Mouse (Mus musculus) lung, postnatal 0 days (tissue): ENCODE measurements around the gene Ikzf1. TPM values are rescaled to one million over a fixed set of nuclear protein-coding genes. Genes with fewer than 3 reads are reported as not detected.

Source experiments
- ATAC-seq: fragments of 200-750 bp; cut with Nextera tagmentation; 2 replicates; pipeline ENCODE4 v1.8.0; 2017; ENCODE audit warnings: moderate library complexity
- DNase-seq: peaks from one replicate; pipeline ENCODE4 v3.0.0-alpha.2; 2016; ENCODE audit warnings: low spot score
- H3K27ac ChIP-seq: fragments of 300-500 bp; sonication (generic); 2 replicates; pipeline ENCODE4 v1.5.1; 2014; ENCODE audit warnings: antibody characterized with exemption, mild to moderate bottlenecking, low read length, mixed read lengths
- H3K27me3 ChIP-seq: fragments of 300-500 bp; sonication (generic); replicated peaks from 2 replicates; pipeline ENCODE4 v1.6.1; 2014; ENCODE audit warnings: low read length, mixed read lengths; ENCODE audit not compliant: insufficient read depth
- H3K36me3 ChIP-seq: fragments of 300-500 bp; sonication (generic); 2 replicates; pipeline ENCODE4 v1.6.1; 2014; ENCODE audit warnings: low read length, mixed read lengths; ENCODE audit not compliant: insufficient read depth
- H3K4me1 ChIP-seq: fragments of 300-500 bp; sonication (generic); 2 replicates; pipeline ENCODE4 v1.6.1; 2014; ENCODE audit warnings: antibody characterized with exemption, low read depth, low read length, mixed read lengths; ENCODE audit not compliant: insufficient read depth
- H3K4me2 ChIP-seq: fragments of 300-500 bp; sonication (generic); replicated peaks from 2 replicates; pipeline ENCODE4 v1.6.1; 2014; ENCODE audit warnings: low read depth, mild to moderate bottlenecking, low read length, moderate library complexity, mixed read lengths
- H3K4me3 ChIP-seq: fragments of 300-500 bp; sonication (generic); 2 replicates; pipeline ENCODE4 v1.5.1; 2014; ENCODE audit warnings: low read depth, low read length
- H3K9ac ChIP-seq: fragments of 300-500 bp; sonication (generic); replicated peaks from 2 replicates; pipeline ENCODE4 v1.6.1; 2014; ENCODE audit warnings: low read depth, mild to moderate bottlenecking
- H3K9me3 ChIP-seq: fragments of 300-500 bp; sonication (generic); 2 replicates; pipeline ENCODE4 v1.6.1; 2016; ENCODE audit warnings: low read length, mixed read lengths
- CTCF ChIP-seq: IDR thresholded peaks from 2 replicates; pipeline ENCODE4 v1.5.1; 2016; ENCODE audit warnings: antibody characterized with exemption, mild to moderate bottlenecking
- EP300 ChIP-seq: IDR thresholded peaks from 2 replicates; pipeline ENCODE4 v1.6.1; 2016; ENCODE audit warnings: antibody characterized with exemption, mild to moderate bottlenecking, control low read depth
- WGBS: fragments of 180-500 bp; shearing (Covaris S2); extraction: QIAGEN DNeasy Blood & Tissue Kit; methylation state at CpG from one replicate; pipeline ENCODE4 v1.1.7; 2014; 5-methylcytosine and 5-hydroxymethylcytosine counted together
- polyA plus RNA-seq: library from polyadenylated mRNA; unstranded; fragments of >200 nt; fragmentation: Nextera tagmentation; extraction: Ambion mirVana; gene quantifications from 2 replicates; pipeline ENCODE4 v1.2.1, GENCODE M21; 2015

Ikzf1 gene
- polyA plus RNA-seq, 1 experiment from 2014 or later = 1.7 TPM

DNA sequence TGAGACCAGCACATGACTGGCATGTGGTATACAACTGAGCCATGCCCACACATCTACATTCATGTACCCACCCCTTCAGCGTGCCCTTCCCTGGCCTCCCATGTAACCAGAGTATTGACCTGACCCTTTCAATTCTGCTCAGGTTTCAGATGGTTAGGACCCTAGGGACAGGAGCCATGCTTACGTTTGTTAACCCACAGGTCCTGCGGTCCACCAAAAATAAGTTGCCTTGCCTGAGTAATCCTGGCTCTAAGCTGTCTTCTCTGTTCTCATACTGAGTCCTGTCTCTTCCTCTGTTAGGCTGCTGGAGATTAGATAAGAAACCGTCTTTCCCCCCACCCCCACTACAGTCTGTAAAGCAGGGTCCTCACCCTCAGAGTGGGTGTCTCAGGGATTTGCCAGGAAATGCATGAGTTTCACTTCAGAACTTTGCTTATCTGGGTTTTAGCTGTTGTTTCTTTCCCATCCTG lies 42.0 kb downstream of the Ikzf1 start:
- ATAC-seq = no peak
- Histone ChIP-seq H3K36me3 (no peaks in the 10 kb centered on the region), H3K4me3 (no peak overlapping the region), H3K4me2 (no peak overlapping the region), H3K27me3 (no peaks in the 10 kb centered on the region), H3K9ac (no peak overlapping the region), H3K4me1 (no peaks in the 10 kb centered on the region), H3K27ac (no peak overlapping the region), H3K9me3 (no peaks in the 10 kb centered on the region)
- WGBS = 61% methylated on average over 4 of the region's 4 CpGs
- no peak for DNase-seq
- no peak for TF ChIP-seq EP300
- no peak for TF ChIP-seq CTCF

DNA sequence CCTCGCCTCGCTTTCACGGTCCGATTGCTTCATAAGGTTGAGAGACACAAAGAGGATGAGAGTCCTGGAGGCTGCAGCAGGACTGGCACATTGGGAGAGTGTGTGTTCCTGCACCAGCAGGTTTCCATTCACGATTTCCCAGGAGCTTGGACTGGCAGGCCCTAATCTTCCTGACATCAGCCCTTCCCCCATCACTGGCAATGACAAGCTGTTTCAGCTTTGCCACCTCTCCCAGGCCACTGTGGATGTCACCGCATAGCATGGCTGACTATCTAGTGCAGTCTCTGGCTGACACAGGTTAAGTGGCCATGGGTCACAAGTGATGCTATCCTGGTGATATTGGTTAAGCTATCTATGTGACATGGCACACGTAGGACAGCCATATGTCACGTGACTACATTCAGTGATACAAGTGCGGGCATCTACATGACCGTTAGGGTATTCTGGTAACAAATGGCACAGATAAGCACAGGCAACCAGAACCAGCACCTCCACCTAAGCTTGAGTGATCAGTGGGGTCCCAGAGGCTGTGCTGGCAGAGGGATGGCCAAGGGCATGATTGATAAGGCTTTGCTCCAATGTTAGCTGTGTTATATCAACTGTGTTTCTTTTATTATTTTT lies 43.2 kb downstream of the Ikzf1 start:
- no peaks in the 10 kb centered on the region for H3K9me3 ChIP-seq
- no peaks in the 10 kb centered on the region for H3K4me1 ChIP-seq
- WGBS = 91% methylated on average over 10 of the region's 10 CpGs
- TF ChIP-seq EP300 = no peak
- no peak for TF ChIP-seq CTCF
- no peak overlapping the region for H3K4me2 ChIP-seq
- H3K9ac ChIP-seq = no peak overlapping the region
- H3K36me3 ChIP-seq = no peaks in the 10 kb centered on the region
- H3K27ac ChIP-seq = no peak overlapping the region
- DNase-seq = no peak
- no peaks in the 10 kb centered on the region for H3K27me3 ChIP-seq
- H3K4me3 ChIP-seq = no peak overlapping the region
- ATAC-seq = no peak

DNA sequence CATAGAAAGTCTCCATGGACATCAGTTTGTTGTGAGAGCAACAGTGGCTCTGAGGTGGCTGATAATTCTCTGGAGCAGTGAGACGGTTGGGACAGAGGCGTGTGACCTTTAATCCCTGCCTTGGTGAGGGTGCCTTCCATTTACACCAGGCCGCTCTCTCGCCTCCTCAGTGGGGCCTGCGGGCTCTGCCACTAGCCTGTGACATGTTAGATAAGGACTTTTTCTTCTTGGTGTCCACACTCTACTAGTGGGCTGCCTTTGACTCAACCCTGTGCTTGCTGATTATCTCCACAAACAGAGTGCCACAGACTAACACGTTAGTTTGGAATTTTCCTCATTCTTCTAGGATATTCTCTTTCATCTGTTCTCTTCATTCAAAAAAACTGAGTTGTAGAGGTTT lies 44.4 kb downstream of the Ikzf1 start:
- H3K9me3 ChIP-seq = no peaks in the 10 kb centered on the region
- no peak overlapping the region for H3K4me3 ChIP-seq
- H3K27me3 ChIP-seq = no peaks in the 10 kb centered on the region
- no peak overlapping the region for H3K4me2 ChIP-seq
- ATAC-seq (no peak), DNase-seq (no peak)
- no peak overlapping the region for H3K9ac ChIP-seq
- TF ChIP-seq CTCF (no peak), EP300 (no peak)
- H3K4me1 ChIP-seq = no peaks in the 10 kb centered on the region
- 78% methylated on average over 6 of the region's 6 CpGs for WGBS
- H3K27ac ChIP-seq = no peak overlapping the region
- H3K36me3 ChIP-seq = no peaks in the 10 kb centered on the region

- 0 out of 2 replicates have a peak, but pooled peaks have one; percentile 13 for ATAC-seq
- TF ChIP-seq EP300 (no peak), CTCF (no peak)
- WGBS = 38% methylated on average over 1 of the region's 1 CpGs
These were observed 45.3 kb downstream of the Ikzf1 start for GRCm38 (mm10) chr11:11730062-11730461.

DNA sequence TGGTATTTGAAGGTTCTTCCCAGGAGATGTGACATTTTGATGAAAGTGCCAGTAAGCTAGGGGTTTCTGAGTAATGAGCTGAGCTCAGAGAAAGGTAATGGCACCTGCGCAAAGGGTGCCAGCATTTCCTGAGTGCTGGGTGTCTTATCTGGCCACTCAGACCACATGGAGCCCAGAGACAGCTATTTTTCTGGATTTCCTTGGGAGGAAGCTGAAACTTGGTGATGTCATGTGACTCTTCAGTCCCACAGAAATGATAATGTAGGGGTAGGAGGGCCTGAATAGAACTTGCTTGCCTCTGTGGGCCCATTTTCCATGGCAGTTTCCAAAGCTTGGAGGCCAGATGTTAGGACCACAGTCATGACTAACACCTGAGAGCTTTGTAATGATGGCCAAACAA lies 46.9 kb downstream of the Ikzf1 start:
- TF ChIP-seq CTCF (no peak), EP300 (no peak)
- Histone ChIP-seq H3K4me2 (no peak overlapping the region), H3K27me3 (no peaks in the 10 kb centered on the region), H3K4me3 (no peak overlapping the region), H3K9ac (no peak overlapping the region), H3K4me1 (no peaks in the 10 kb centered on the region), H3K9me3 (no peaks in the 10 kb centered on the region), H3K27ac (no peak overlapping the region), H3K36me3 (no peaks in the 10 kb centered on the region)
- DNase-seq (no peak), ATAC-seq (no peak)
- 77% methylated on average over 1 of the region's 1 CpGs for WGBS

More at GRCm38 (mm10) chr11:11730062-11730461, 45.3 kb downstream of the Ikzf1 start:
- H3K36me3 ChIP-seq = no peaks in the 10 kb centered on the region
- H3K4me3 ChIP-seq = no peak overlapping the region
- no peak overlapping the region for H3K27ac ChIP-seq
- no peaks in the 10 kb centered on the region for H3K9me3 ChIP-seq
- no peaks in the 10 kb centered on the region for H3K4me1 ChIP-seq
- DNase-seq = peak; percentile 21
- no peak overlapping the region for H3K4me2 ChIP-seq
- H3K9ac ChIP-seq = no peak overlapping the region
- H3K27me3 ChIP-seq = no peaks in the 10 kb centered on the region

- ATAC-seq (peak; percentile 75), DNase-seq (peak; percentile 66)
- H3K4me3 ChIP-seq = no peak overlapping the region
- H3K9ac ChIP-seq = no peak overlapping the region
- no peak overlapping the region for H3K4me2 ChIP-seq
- TF ChIP-seq CTCF = no peak
- WGBS = 37% methylated on average over 8 of the region's 8 CpGs
- no peaks in the 10 kb centered on the region for H3K27me3 ChIP-seq
- no peaks in the 10 kb centered on the region for H3K36me3 ChIP-seq
- no peak overlapping the region for H3K27ac ChIP-seq
- H3K9me3 ChIP-seq = no peaks in the 10 kb centered on the region
- H3K4me1 ChIP-seq = no peaks in the 10 kb centered on the region
These were observed 48.4 kb downstream of the Ikzf1 start for GRCm38 (mm10) chr11:11732972-11733770.
